Mouse (Mus musculus): Measurements from ENCODE around the gene Lgalsl.

Gene Lgalsl

GRCm38 (mm10) chr11:20830686-20831505 is at the start of gene Lgalsl:
Gene Lgalsl, minus strand, starts transcription at chr11:20831056.
- Histone ChIP-seq H3K9me3 (ENCODE audit: low read length) (no peaks in the 10 kb centered on the region), H3K27me3 (ENCODE audit: insufficient read depth, low read length) (peaks cover 22% of the 10 kb centered on the region), H3K36me3 (ENCODE audit: insufficient read depth, low read length) (peaks cover 36% of the 10 kb centered on the region), H3K4me1 (replicated peaks; ENCODE audit: low read depth, low read length) (peaks cover 16% of the 10 kb centered on the region), H3K4me3 (replicated peaks; ENCODE audit: low read length) (peak within 1 kb of the TSS; percentile 90)
- no peak for TF ChIP-seq NANOG (IDR thresholded peaks at IDR 0.05; ENCODE audit: borderline replicate concordance, low read length)
- TF ChIP-seq CTCF (conservative IDR thresholded peaks at IDR 0.05; ENCODE audit: low read length): no peak
- TF ChIP-seq POU5F1 (IDR thresholded peaks at IDR 0.05; ENCODE audit: borderline replicate concordance, low read length): no peak

DNA sequence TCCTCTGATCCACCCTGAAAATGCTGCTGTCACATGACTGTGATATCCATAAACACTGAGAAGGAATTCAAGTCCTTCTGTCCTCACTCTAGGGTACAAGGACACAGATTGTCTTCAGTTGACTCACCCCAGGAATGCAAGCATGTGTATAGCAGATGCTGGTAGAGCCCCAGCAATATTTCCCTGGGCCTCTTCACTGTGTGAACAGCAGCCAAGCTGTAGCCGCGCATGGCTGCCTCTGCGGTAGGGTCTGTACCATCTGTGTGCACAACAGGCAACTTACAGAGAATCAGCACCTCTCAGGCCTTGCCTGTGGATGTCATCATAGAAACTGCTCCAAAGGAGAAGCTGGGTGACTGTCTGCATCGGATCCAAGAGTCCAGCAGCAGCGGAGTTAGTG is 47.8 kb upstream of the Lgalsl start:
- Histone ChIP-seq H3K36me3 (ENCODE audit: insufficient read depth, low read length) (no peaks in the 10 kb centered on the region), H3K27me3 (ENCODE audit: insufficient read depth, low read length) (no peaks in the 10 kb centered on the region), H3K4me3 (replicated peaks; ENCODE audit: low read length) (no peak overlapping the region), H3K4me1 (replicated peaks; ENCODE audit: low read depth, low read length) (peaks cover 21% of the 10 kb centered on the region), H3K9me3 (ENCODE audit: low read length) (no peaks in the 10 kb centered on the region)
- TF ChIP-seq NANOG (IDR thresholded peaks at IDR 0.05; ENCODE audit: borderline replicate concordance, low read length) (no peak), CTCF (conservative IDR thresholded peaks at IDR 0.05; ENCODE audit: low read length) (no peak)

- no peaks in the 10 kb centered on the region for H3K27me3 ChIP-seq (ENCODE audit: insufficient read depth, low read length)
- H3K4me3 ChIP-seq (replicated peaks; ENCODE audit: low read length): no peak overlapping the region
- TF ChIP-seq CTCF (conservative IDR thresholded peaks at IDR 0.05; ENCODE audit: low read length) (no peak), NANOG (IDR thresholded peaks at IDR 0.05; ENCODE audit: borderline replicate concordance, low read length) (no peak), POU5F1 (IDR thresholded peaks at IDR 0.05; ENCODE audit: borderline replicate concordance, low read length) (no peak)
- H3K9me3 ChIP-seq (ENCODE audit: low read length): no peaks in the 10 kb centered on the region
- peaks cover 13% of the 10 kb centered on the region for H3K4me1 ChIP-seq (replicated peaks; ENCODE audit: low read depth, low read length)
- H3K36me3 ChIP-seq (ENCODE audit: insufficient read depth, low read length): no peaks in the 10 kb centered on the region
Observed at GRCm38 (mm10) chr11:20877578-20878096, 46.8 kb upstream of the Lgalsl start.

DNA sequence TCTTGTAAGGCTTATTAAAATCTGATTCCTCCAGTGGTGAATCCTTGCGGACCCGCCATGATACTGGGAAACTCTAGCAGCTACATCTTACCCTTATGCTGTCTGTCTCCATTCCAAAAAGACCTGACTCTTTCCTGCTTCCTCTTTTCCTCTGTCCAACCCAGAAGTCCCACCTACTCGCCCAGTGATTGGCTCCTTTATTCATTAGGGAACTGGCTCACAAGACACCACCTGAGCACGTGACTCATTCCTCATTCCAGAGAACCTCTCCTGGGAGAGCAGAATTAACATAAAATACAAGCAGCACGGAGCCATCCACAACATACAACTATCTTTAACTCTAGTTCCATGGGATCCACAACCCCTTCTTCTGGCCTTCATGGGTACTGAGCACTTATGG is 42.5 kb upstream of the Lgalsl start:
- no peaks in the 10 kb centered on the region for H3K9me3 ChIP-seq (ENCODE audit: low read length)
- H3K27me3 ChIP-seq (ENCODE audit: insufficient read depth, low read length): no peaks in the 10 kb centered on the region

DNA sequence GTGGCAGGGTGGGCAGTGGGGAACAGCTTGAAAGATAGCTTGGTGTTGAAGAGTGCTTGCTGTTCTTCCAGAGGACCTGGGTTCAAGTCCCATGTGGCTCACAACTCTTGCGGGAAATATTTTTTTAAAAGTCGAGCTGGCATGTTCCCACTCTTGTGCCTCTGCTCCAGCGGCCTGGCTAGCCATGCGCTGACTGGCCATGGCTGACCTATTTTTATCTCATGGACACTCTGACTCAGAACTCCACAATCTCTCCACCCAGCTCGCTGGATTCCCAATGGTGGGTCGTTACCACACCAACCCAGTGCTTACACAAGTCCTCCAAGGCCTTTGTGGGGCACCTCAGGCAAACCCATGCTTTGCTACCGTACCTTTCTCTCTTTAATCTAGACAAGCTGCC is 42.1 kb upstream of the Lgalsl start:
- Histone ChIP-seq H3K36me3 (ENCODE audit: insufficient read depth, low read length) (no peaks in the 10 kb centered on the region), H3K9me3 (ENCODE audit: low read length) (no peaks in the 10 kb centered on the region), H3K4me3 (replicated peaks; ENCODE audit: low read length) (peak overlapping the region; percentile 49), H3K4me1 (replicated peaks; ENCODE audit: low read depth, low read length) (peaks cover 5% of the 10 kb centered on the region; the same call in 1 of the 2 replicates), H3K27me3 (ENCODE audit: insufficient read depth, low read length) (no peaks in the 10 kb centered on the region)
- TF ChIP-seq POU5F1 (IDR thresholded peaks at IDR 0.05; ENCODE audit: borderline replicate concordance, low read length) (no peak), NANOG (IDR thresholded peaks at IDR 0.05; ENCODE audit: borderline replicate concordance, low read length) (no peak), CTCF (conservative IDR thresholded peaks at IDR 0.05; ENCODE audit: low read length) (no peak)

More for the DNA sequence above, 42.5 kb upstream of the Lgalsl start:
- Histone ChIP-seq H3K36me3 (ENCODE audit: insufficient read depth, low read length) (no peaks in the 10 kb centered on the region), H3K4me1 (replicated peaks; ENCODE audit: low read depth, low read length) (peaks cover 5% of the 10 kb centered on the region; the same call in 1 of the 2 replicates), H3K4me3 (replicated peaks; ENCODE audit: low read length) (peak overlapping the region; percentile 49)
- TF ChIP-seq NANOG (IDR thresholded peaks at IDR 0.05; ENCODE audit: borderline replicate concordance, low read length) (no peak), CTCF (conservative IDR thresholded peaks at IDR 0.05; ENCODE audit: low read length) (no peak), POU5F1 (IDR thresholded peaks at IDR 0.05; ENCODE audit: borderline replicate concordance, low read length) (no peak)

- H3K4me3 ChIP-seq (replicated peaks; ENCODE audit: low read length): no peak overlapping the region
- H3K36me3 ChIP-seq (ENCODE audit: insufficient read depth, low read length): no peaks in the 10 kb centered on the region
- H3K4me1 ChIP-seq (replicated peaks; ENCODE audit: low read depth, low read length): peaks cover 5% of the 10 kb centered on the region; the same call in 1 of the 2 replicates
- no peaks in the 10 kb centered on the region for H3K9me3 ChIP-seq (ENCODE audit: low read length)
- no peak for TF ChIP-seq CTCF (conservative IDR thresholded peaks at IDR 0.05; ENCODE audit: low read length)
- no peak for TF ChIP-seq NANOG (IDR thresholded peaks at IDR 0.05; ENCODE audit: borderline replicate concordance, low read length)
- TF ChIP-seq POU5F1 (IDR thresholded peaks at IDR 0.05; ENCODE audit: borderline replicate concordance, low read length): no peak
- H3K27me3 ChIP-seq (ENCODE audit: insufficient read depth, low read length): peaks cover 5% of the 10 kb centered on the region; the same call in 1 of the 2 replicates
Observed at GRCm38 (mm10) chr11:20872444-20872843, 41.6 kb upstream of the Lgalsl start.

DNA sequence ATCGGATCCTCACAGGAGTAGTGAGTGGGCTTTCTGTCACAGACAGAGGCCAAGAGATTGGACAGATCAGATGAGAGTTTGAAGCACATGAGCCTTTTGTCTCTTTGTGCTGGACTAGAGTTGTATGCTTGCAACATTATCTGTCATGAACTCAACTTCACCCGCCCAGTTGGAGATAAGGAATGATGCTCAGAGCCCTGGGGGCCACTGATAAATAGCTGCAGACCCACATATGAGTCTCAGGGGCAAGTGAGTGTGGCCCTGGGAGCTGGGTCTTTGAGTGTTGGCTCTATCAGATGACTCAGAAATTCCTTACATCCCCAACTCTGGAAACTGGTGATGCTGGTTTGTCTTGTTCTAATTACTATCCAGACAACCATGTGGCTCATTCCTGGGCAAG is 39.1 kb upstream of the Lgalsl start:
- H3K27me3 ChIP-seq (ENCODE audit: insufficient read depth, low read length): peaks cover 16% of the 10 kb centered on the region; the same call in 1 of the 2 replicates
- H3K36me3 ChIP-seq (ENCODE audit: insufficient read depth, low read length): no peaks in the 10 kb centered on the region
- no peak for TF ChIP-seq CTCF (conservative IDR thresholded peaks at IDR 0.05; ENCODE audit: low read length)
- no peak for TF ChIP-seq NANOG (IDR thresholded peaks at IDR 0.05; ENCODE audit: borderline replicate concordance, low read length)
- no peak for TF ChIP-seq POU5F1 (IDR thresholded peaks at IDR 0.05; ENCODE audit: borderline replicate concordance, low read length)
- H3K4me3 ChIP-seq (replicated peaks; ENCODE audit: low read length): no peak overlapping the region
- peaks cover 5% of the 10 kb centered on the region; the same call in 1 of the 2 replicates for H3K4me1 ChIP-seq (replicated peaks; ENCODE audit: low read depth, low read length)
- H3K9me3 ChIP-seq (ENCODE audit: low read length): no peaks in the 10 kb centered on the region

DNA sequence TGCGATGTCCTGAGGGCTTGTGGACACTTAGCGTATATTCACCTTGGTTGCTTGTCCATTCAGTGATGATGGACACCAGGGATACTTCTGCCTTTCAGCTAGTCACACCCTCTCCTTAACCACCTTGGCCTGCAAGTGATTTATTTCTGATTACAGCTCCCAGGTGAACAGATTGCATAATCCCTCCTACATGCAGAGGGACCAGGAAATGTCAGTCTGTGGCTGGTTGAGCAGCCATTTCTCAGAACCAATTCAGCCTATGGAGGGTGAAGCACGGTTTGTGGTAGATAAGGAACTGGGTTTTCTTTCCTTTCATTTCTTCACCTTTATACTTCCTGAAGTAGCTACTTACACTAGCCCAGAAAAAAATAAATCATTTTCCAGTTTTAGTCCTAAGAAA is 34.6 kb upstream of the Lgalsl start:
- peaks cover 16% of the 10 kb centered on the region for H3K27me3 ChIP-seq (ENCODE audit: insufficient read depth, low read length)
- no peaks in the 10 kb centered on the region for H3K36me3 ChIP-seq (ENCODE audit: insufficient read depth, low read length)
- TF ChIP-seq NANOG (IDR thresholded peaks at IDR 0.05; ENCODE audit: borderline replicate concordance, low read length) (no peak), POU5F1 (IDR thresholded peaks at IDR 0.05; ENCODE audit: borderline replicate concordance, low read length) (no peak), CTCF (conservative IDR thresholded peaks at IDR 0.05; ENCODE audit: low read length) (no peak)
- H3K9me3 ChIP-seq (ENCODE audit: low read length): no peaks in the 10 kb centered on the region
- no peak overlapping the region for H3K4me3 ChIP-seq (replicated peaks; ENCODE audit: low read length)
- H3K4me1 ChIP-seq (replicated peaks; ENCODE audit: low read depth, low read length): peaks cover 3% of the 10 kb centered on the region
